Comparison of ENCODE assay signal across 13 mouse cellular contexts in genomic region chr11:4035116-4035892, GRCm38 (mm10). TPM values are rescaled to one million over a fixed set of nuclear protein-coding genes. Genes with fewer than 3 reads are reported as not detected.
DNase-seq lines count a peak whose midpoint lies in the region; ATAC-seq and TF ChIP-seq lines count a peak whose summit lies in the region.
"Had no signal": no experiment of that assay in that cellular context is flagged by ENCODE, and none has a peak within 500 bp of the region (broad histone marks: within the 10 kb centered on the region; RNA-seq: fewer than 3 reads in every experiment).

No protein-coding gene starts in this region.

- no peaks in the 10 kb centered on the region for H3K9me3 ChIP-seq in liver, embryonic 14.5 days (ENCODE audit: control insufficient read depth, low read length)
- H3K9me3 ChIP-seq: limb, embryonic 10.5 days had no signal

- no peak for TF ChIP-seq CTCF in testis, adult 2 months (IDR thresholded peaks at IDR 0.05; ENCODE audit: control insufficient read depth, insufficient read depth, insufficient replicate concordance, low read depth, low read length)
- TF ChIP-seq CTCF in liver, embryonic 14.5 days (IDR thresholded peaks at IDR 0.05; ENCODE audit: low read depth) = no peak

- intact Hi-C loops in heart, postnatal 14 days (cut with DNase I) = no loop called here

- H3K4me1 ChIP-seq in testis, adult 2 months (ENCODE audit: control insufficient read depth, insufficient read depth, low read length) = peaks cover 15% of the 10 kb centered on the region
- H3K4me1 ChIP-seq in liver, embryonic 14.5 days (replicated peaks; ENCODE audit: control insufficient read depth in 2 of 2, insufficient read depth in 2 of 2, low read length in 1 of 2) = peaks cover 0 to 2% of the 10 kb centered on the region in 2 experiments; a peak in 1 of 4 replicates

- peak overlapping the region; percentile 56 for H3K4me3 ChIP-seq in testis, adult 2 months (ENCODE audit: control insufficient read depth, low read depth, low read length)
- H3K4me3 ChIP-seq in liver, embryonic 14.5 days (ENCODE audit: insufficient read depth in 1 of 2, low read depth in 2 of 2, low read length in 2 of 2) = no peak overlapping the region
- H3K4me3 ChIP-seq: limb, embryonic 10.5 days had no signal

- no peak overlapping the region for H3K9ac ChIP-seq in liver, embryonic 14.5 days (replicated peaks)

- no peaks in the 10 kb centered on the region for H3K27me3 ChIP-seq in testis, adult 2 months (ENCODE audit: control insufficient read depth, insufficient read depth, low read length)
- no peaks in the 10 kb centered on the region for H3K27me3 ChIP-seq in liver, embryonic 14.5 days (ENCODE audit: control insufficient read depth, insufficient read depth, low read length)

- 57% methylated on average over 18 of the region's 18 CpGs for WGBS in liver, embryonic 14.5 days (ENCODE audit: insufficient replicate concordance)

- H3K27ac ChIP-seq in testis, adult 2 months (ENCODE audit: control insufficient read depth, insufficient read depth, low read depth, low read length) = 0 out of 2 replicates have a peak overlapping the region, but pooled peaks have one; percentile 6
- no peak overlapping the region for H3K27ac ChIP-seq in liver, embryonic 14.5 days
- H3K27ac ChIP-seq: limb, embryonic 10.5 days had no signal

- ATAC-seq in liver, embryonic 14.5 days (ENCODE audit: insufficient read depth) = peak; percentile 54; the same call in 1 of the 2 replicates
- no peak for ATAC-seq in inflammation-experienced regulatory T-cells, adult 6 months

- no peak for DNase-seq in testis, postnatal 14 days (ENCODE audit: low spot score)
- peak; percentile 12 to 15 for DNase-seq in heart, postnatal 14 days
- peak in 1 of 3 experiments; percentile 2 for DNase-seq in liver, embryonic 14.5 days (ENCODE audit: low read depth in 3 of 3, low spot score in 3 of 3)
- peak; percentile 82 for DNase-seq in yolk sac, embryonic 10.5 days (ENCODE audit: low spot score)
- DNase-seq in gastrocnemius, adult 8-10 months (ENCODE audit: low spot score in 2 of 2) = no peak
- no peak for DNase-seq in adrenal gland, postnatal 4 days (ENCODE audit: low spot score in 2 of 2)

- no peak overlapping the region for H3K4me2 ChIP-seq in liver, embryonic 14.5 days (ENCODE audit: low read depth)

- TF ChIP-seq POLR2A in testis, adult 2 months (IDR thresholded peaks at IDR 0.05; ENCODE audit: control insufficient read depth, low read depth, low read length) = no peak

- H3K36me3 ChIP-seq in testis, adult 2 months (ENCODE audit: control insufficient read depth, insufficient read depth, low read length) = no peaks in the 10 kb centered on the region
- no peaks in the 10 kb centered on the region for H3K36me3 ChIP-seq in liver, embryonic 14.5 days (replicated peaks; ENCODE audit: control insufficient read depth, insufficient read depth, low read depth)
- H3K36me3 ChIP-seq: limb, embryonic 10.5 days had no signal

- TF ChIP-seq EP300 in liver, embryonic 14.5 days (IDR thresholded peaks at IDR 0.05; ENCODE audit: low read depth) = no peak

RNA-seq across cellular contexts. Expression of gene Sec14l4, which starts 4.0 kb away (rescaled TPM):
- polyA plus RNA-seq in testis, adult 2 months (2012; rRNA removed) = 0.42 and 0.56 TPM in 2 replicates
- total RNA-seq in heart, postnatal 14 days (2021) = under 1 TPM; 0.20 to 0.50 TPM
- 0.93 and 1.1 TPM in 2 replicates for polyA plus RNA-seq in liver, embryonic 14.5 days (2012; rRNA removed)
- 1.6 and 2.1 TPM in 2 replicates for polyA plus RNA-seq in liver, embryonic 14.5 days (2014; fragmentation: Nextera tagmentation; extraction: Ambion mirVana)
- not detected for total RNA-seq in gastrocnemius, adult 8-10 months (2022)
- polyA plus RNA-seq in inflammation-experienced regulatory T-cells, adult 6 months (2017; shearing (Covaris generic)) = not detected
- total RNA-seq in adrenal gland, postnatal 4 days (2021) = 1 to 10 TPM; 2.4 to 5.0 TPM
- total RNA-seq: common myeloid progenitor, adult 5-6 weeks; megakaryocyte-erythroid progenitor cell, adult 5-6 weeks had no signal
- polyA plus RNA-seq: limb, embryonic 10.5 days had no signal

RNA-seq across cellular contexts. Expression of gene Sec14l3, which starts 29.3 kb away (rescaled TPM):
- polyA plus RNA-seq in testis, adult 2 months (2012; rRNA removed) = 1.0 and 1.9 TPM in 2 replicates
- 1 to 10 TPM in 1 of 2 experiments, not detected in 1; 6.0 TPM for total RNA-seq in heart, postnatal 14 days (2021)
- polyA plus RNA-seq in liver, embryonic 14.5 days (2012; rRNA removed) = not detected in 2 replicates
- polyA plus RNA-seq in liver, embryonic 14.5 days (2014; fragmentation: Nextera tagmentation; extraction: Ambion mirVana) = not detected in 2 replicates
- total RNA-seq in gastrocnemius, adult 8-10 months (2022) = not detected
- polyA plus RNA-seq in inflammation-experienced regulatory T-cells, adult 6 months (2017; shearing (Covaris generic)) = not detected
- total RNA-seq in adrenal gland, postnatal 4 days (2021) = under 1 TPM; 0.51 to 0.59 TPM
- total RNA-seq: adrenal gland, adult 18-20 months; common myeloid progenitor, adult 5-6 weeks; heart, postnatal 36 days; megakaryocyte-erythroid progenitor cell, adult 5-6 weeks had no signal
- polyA plus RNA-seq: limb, embryonic 10.5 days had no signal

RNA-seq across cellular contexts. Expression of gene Gal3st1, which starts 51.9 kb away (rescaled TPM):
- polyA plus RNA-seq in testis, adult 2 months (2012; rRNA removed) = 6.6 and 9.8 TPM in 2 replicates
- under 1 TPM; 0.32 to 0.33 TPM for total RNA-seq in heart, postnatal 14 days (2021)
- 0.87 and 1.5 TPM in 2 replicates for polyA plus RNA-seq in liver, embryonic 14.5 days (2012; rRNA removed)
- 0.65 and 1.00 TPM in 2 replicates for polyA plus RNA-seq in liver, embryonic 14.5 days (2014; fragmentation: Nextera tagmentation; extraction: Ambion mirVana)
- total RNA-seq in gastrocnemius, adult 8-10 months (2022) = under 1 TPM in 2 of 4 experiments, not detected in 2; 0.24 to 0.31 TPM
- not detected for polyA plus RNA-seq in inflammation-experienced regulatory T-cells, adult 6 months (2017; shearing (Covaris generic))
- 1 to 10 TPM; 2.0 to 3.0 TPM for total RNA-seq in adrenal gland, postnatal 4 days (2021)
- total RNA-seq: adrenal gland, adult 18-20 months; megakaryocyte-erythroid progenitor cell, adult 5-6 weeks had no signal

RNA-seq across cellular contexts. Expression of gene 4930556J24Rik, which starts 58.7 kb away (rescaled TPM):
- 1.6 TPM in 2 replicates for polyA plus RNA-seq in testis, adult 2 months (2012; rRNA removed)
- not detected for total RNA-seq in heart, postnatal 14 days (2021)
- polyA plus RNA-seq in liver, embryonic 14.5 days (2012; rRNA removed) = not detected in 2 replicates
- polyA plus RNA-seq in liver, embryonic 14.5 days (2014; fragmentation: Nextera tagmentation; extraction: Ambion mirVana) = not detected in 2 replicates
- total RNA-seq in gastrocnemius, adult 8-10 months (2022) = not detected
- under 1 TPM in 1 of 3 experiments, not detected in 2; 0.50 TPM for polyA plus RNA-seq in inflammation-experienced regulatory T-cells, adult 6 months (2017; shearing (Covaris generic))
- total RNA-seq in adrenal gland, postnatal 4 days (2021) = under 1 TPM in 1 of 2 experiments, not detected in 1; 0.25 TPM
- total RNA-seq: adrenal gland, adult 18-20 months; common myeloid progenitor, adult 5-6 weeks; heart, postnatal 36 days; megakaryocyte-erythroid progenitor cell, adult 5-6 weeks had no signal

RNA-seq across cellular contexts. Expression of gene Mtfp1, which starts 59.9 kb away (rescaled TPM):
- polyA plus RNA-seq in testis, adult 2 months (2012; rRNA removed) = 9.0 and 10.0 TPM in 2 replicates
- 100 to 1,000 TPM; 108 to 124 TPM for total RNA-seq in heart, postnatal 14 days (2021)
- polyA plus RNA-seq in liver, embryonic 14.5 days (2012; rRNA removed) = 13.3 and 16.7 TPM in 2 replicates
- 20.6 and 22.5 TPM in 2 replicates for polyA plus RNA-seq in liver, embryonic 14.5 days (2014; fragmentation: Nextera tagmentation; extraction: Ambion mirVana)
- total RNA-seq in gastrocnemius, adult 8-10 months (2022) = 10 to 100 TPM; 37.5 to 49.4 (median 44.0) TPM
- 1 to 10 TPM; 1.1 to 3.8 (median 3.2) TPM for polyA plus RNA-seq in inflammation-experienced regulatory T-cells, adult 6 months (2017; shearing (Covaris generic))
- total RNA-seq in adrenal gland, postnatal 4 days (2021) = 10 to 100 TPM; 17.3 to 17.7 TPM

Comparison
In these comparisons a context has a peak if more than half of its experiments do, and no peak if none do; other contexts are left out.
1. DNase-seq: peak in heart, postnatal 14 days (2 of 2) and yolk sac, embryonic 10.5 days (single experiment); none in testis, postnatal 14 days (single experiment), gastrocnemius, adult 8-10 months (0 of 2) and adrenal gland, postnatal 4 days (0 of 2).